Mouse (Mus musculus) lung, embryonic 16.5 days (tissue): ENCODE results near the gene Bsg. TPM values are rescaled to one million over a fixed set of nuclear protein-coding genes. Genes with fewer than 3 reads are reported as not detected.
"Not testable (repeated sequence)": the region's sequence is repeated elsewhere in the genome, so short reads cannot be mapped to it uniquely, and the experiment has no call there.

Experiments used
- ATAC-seq: fragments of 200-750 bp; cut with Nextera tagmentation; 2 replicates; pipeline ENCODE4 v1.8.0; 2017; ENCODE audit warnings: low read depth, mild to moderate bottlenecking, moderate library complexity
- H3K27ac ChIP-seq: fragments of 300-500 bp; sonication (generic); 2 replicates; pipeline ENCODE4 v1.5.1; 2014; ENCODE audit warnings: mild to moderate bottlenecking, control low read depth, low read length
- H3K27me3 ChIP-seq: fragments of 300-500 bp; sonication (generic); 2 replicates; pipeline ENCODE4 v1.6.1; 2014; ENCODE audit warnings: low read depth, low read length, mixed read lengths; ENCODE audit not compliant: control insufficient read depth, insufficient read depth
- H3K36me3 ChIP-seq: fragments of 300-500 bp; sonication (generic); 2 replicates; pipeline ENCODE4 v1.6.1; 2014; ENCODE audit warnings: low read length; ENCODE audit not compliant: control insufficient read depth, insufficient read depth
- H3K4me1 ChIP-seq: fragments of 300-500 bp; sonication (generic); replicated peaks from 2 replicates; pipeline ENCODE4 v1.6.1; 2014; ENCODE audit warnings: low read length, mixed read lengths; ENCODE audit not compliant: control insufficient read depth, insufficient read depth
- H3K4me2 ChIP-seq: fragments of 300-500 bp; sonication (generic); 2 replicates; pipeline ENCODE4 v1.6.1; 2014; ENCODE audit warnings: low read depth, low read length, control low read depth
- H3K4me3 ChIP-seq: fragments of 300-500 bp; sonication (generic); 2 replicates; pipeline ENCODE4 v1.5.1; 2014; ENCODE audit warnings: mild to moderate bottlenecking, low read length, control low read depth
- H3K9ac ChIP-seq: fragments of 300-500 bp; sonication (generic); 2 replicates; pipeline ENCODE4 v1.6.1; 2014; ENCODE audit warnings: low read length, control low read depth
- H3K9me3 ChIP-seq: fragments of 300-500 bp; sonication (generic); 2 replicates; pipeline ENCODE4 v1.6.1; 2016; ENCODE audit warnings: low read length; ENCODE audit not compliant: control insufficient read depth
- WGBS: fragments of 180-500 bp; shearing (Covaris S2); extraction: QIAGEN DNeasy Blood & Tissue Kit; methylation state at CpG from one replicate; pipeline ENCODE4 v1.1.7; 2014; 5-methylcytosine and 5-hydroxymethylcytosine counted together
- polyA plus RNA-seq: library from polyadenylated mRNA; unstranded; fragments of >200 nt; fragmentation: Nextera tagmentation; extraction: Ambion mirVana; gene quantifications from 2 replicates; pipeline ENCODE4 v1.2.1, GENCODE M21; 2015

Bsg gene
- polyA plus RNA-seq, 1 experiment from 2014 or later: 1,174 TPM

- Histone ChIP-seq H3K4me1 (peaks cover 6% of the 10 kb centered on the region), H3K4me3 (peak overlapping the region; percentile 28), H3K27me3 (no peaks in the 10 kb centered on the region), H3K9me3 (no peaks in the 10 kb centered on the region), H3K27ac (no peak overlapping the region), H3K4me2 (peak overlapping the region; percentile 52), H3K36me3 (peaks cover 13% of the 10 kb centered on the region), H3K9ac (peak overlapping the region; percentile 50)
- 21% methylated on average over 6 of the region's 6 CpGs for WGBS
- ATAC-seq: peak; percentile 67
Measured at GRCm38 (mm10) chr10:79746774-79747151, 42.5 kb downstream of the Bsg start.

- Histone ChIP-seq H3K4me3 (no peak overlapping the region), H3K27me3 (no peaks in the 10 kb centered on the region), H3K4me1 (peaks cover 6% of the 10 kb centered on the region), H3K4me2 (no peak overlapping the region), H3K9me3 (no peaks in the 10 kb centered on the region), H3K27ac (no peak overlapping the region), H3K9ac (no peak overlapping the region), H3K36me3 (0 out of 2 replicates have a peak, but pooled peaks cover 2% of the 10 kb centered on the region)
- no peak for ATAC-seq
- WGBS: 70% methylated on average over 6 of the region's 6 CpGs
Measured at GRCm38 (mm10) chr10:79748496-79748895, 44.2 kb downstream of the Bsg start.

- Histone ChIP-seq H3K9me3 (no peaks in the 10 kb centered on the region), H3K4me3 (peak within 1 kb of the TSS; percentile 35; the same call in 1 of the 2 replicates), H3K4me1 (peaks cover 4% of the 10 kb centered on the region; the same call in 1 of the 2 replicates), H3K36me3 (peaks cover 22% of the 10 kb centered on the region), H3K27me3 (no peaks in the 10 kb centered on the region), H3K4me2 (peak within 1 kb of the TSS; percentile 65), H3K27ac (no peak within 1 kb of the TSS), H3K9ac (peak within 1 kb of the TSS; percentile 50; the same call in 1 of the 2 replicates)
- WGBS: 2% methylated on average over 36 of the region's 36 CpGs
- peak; percentile 87 for ATAC-seq
Measured at GRCm38 (mm10) chr10:79754856-79755516, 50.7 kb downstream of the Bsg start, which contains the start of gene Fgf22. TSS of gene Fgf22 (plus strand) at chr10:79755076.

GRCm38 (mm10) chr10:79755854-79756253 is 51.6 kb downstream of the Bsg start:
- WGBS: 80% methylated on average over 3 of the region's 3 CpGs

GRCm38 (mm10) chr10:79756660-79757059 is 52.4 kb downstream of the Bsg start:
- Histone ChIP-seq H3K36me3 (peaks cover 34% of the 10 kb centered on the region), H3K4me1 (peaks cover 4% of the 10 kb centered on the region; the same call in 1 of the 2 replicates), H3K27me3 (no peaks in the 10 kb centered on the region), H3K9ac (no peak overlapping the region), H3K4me3 (no peak overlapping the region), H3K27ac (no peak overlapping the region), H3K4me2 (no peak overlapping the region), H3K9me3 (no peaks in the 10 kb centered on the region)
- WGBS: 84% methylated on average over 24 of the region's 24 CpGs
- ATAC-seq: no peak

More at GRCm38 (mm10) chr10:79755854-79756253, 51.6 kb downstream of the Bsg start:
- no peak for ATAC-seq
- H3K9ac ChIP-seq: no peak overlapping the region
- H3K4me1 ChIP-seq: peaks cover 4% of the 10 kb centered on the region; the same call in 1 of the 2 replicates
- no peak overlapping the region for H3K4me2 ChIP-seq
- no peaks in the 10 kb centered on the region for H3K27me3 ChIP-seq
- peaks cover 26% of the 10 kb centered on the region for H3K36me3 ChIP-seq
- H3K27ac ChIP-seq: no peak overlapping the region
- no peaks in the 10 kb centered on the region for H3K9me3 ChIP-seq
- H3K4me3 ChIP-seq: no peak overlapping the region

GRCm38 (mm10) chr10:79759675-79760074 is 55.4 kb downstream of the Bsg start:
- not testable (repeated sequence) for H3K4me3 ChIP-seq, H3K27ac ChIP-seq, H3K4me2 ChIP-seq, H3K9ac ChIP-seq, ATAC-seq, H3K9me3 ChIP-seq, H3K4me1 ChIP-seq, H3K27me3 ChIP-seq
- WGBS: 88% methylated on average over 1 of the region's 1 CpGs
- peaks cover 40% of the 10 kb centered on the region for H3K36me3 ChIP-seq

- peaks cover 6% of the 10 kb centered on the region for H3K4me1 ChIP-seq
- ATAC-seq: no peak
- H3K9me3 ChIP-seq: no peaks in the 10 kb centered on the region
- no peaks in the 10 kb centered on the region for H3K27me3 ChIP-seq
- H3K4me3 ChIP-seq: no peak overlapping the region
- no peak overlapping the region for H3K9ac ChIP-seq
- no peak overlapping the region for H3K4me2 ChIP-seq
- H3K27ac ChIP-seq: no peak overlapping the region
- WGBS: 86% methylated on average over 11 of the region's 11 CpGs
- H3K36me3 ChIP-seq: peaks cover 40% of the 10 kb centered on the region
Measured at GRCm38 (mm10) chr10:79760603-79761143, 56.4 kb downstream of the Bsg start.

Other genes with a start within 250 kb of the Bsg start
- gene Vmn2r83, start 235.8 kb upstream of the Bsg start, polyA plus RNA-seq: not detected in 2 replicates
- 32.9 and 34.4 TPM in 2 replicates for gene Plpp2, start 170.7 kb upstream of the Bsg start, polyA plus RNA-seq
- gene Mier2, start 149.3 kb upstream of the Bsg start, polyA plus RNA-seq: 43.7 and 44.9 TPM in 2 replicates
- not detected in 2 replicates for gene Theg, start 117.2 kb upstream of the Bsg start, polyA plus RNA-seq
- not detected in 2 replicates for gene C2cd4c, start 90.5 kb upstream of the Bsg start, polyA plus RNA-seq
- gene Shc2, start 66.6 kb upstream of the Bsg start, polyA plus RNA-seq: 2.0 and 4.2 TPM in 2 replicates
- not detected in 2 replicates for gene Odf3l2, start 58.8 kb upstream of the Bsg start, polyA plus RNA-seq
- gene Madcam1, start 39.9 kb upstream of the Bsg start, polyA plus RNA-seq: 0.53 and 0.69 TPM in 2 replicates
- 57.5 and 58.3 TPM in 2 replicates for gene Tpgs1, start 35.1 kb upstream of the Bsg start, polyA plus RNA-seq
- gene Cdc34, start 22.3 kb upstream of the Bsg start, polyA plus RNA-seq: 64.0 and 68.9 TPM in 2 replicates
- 0.62 and 0.98 TPM in 2 replicates for gene Gzmm, start 15.5 kb upstream of the Bsg start, polyA plus RNA-seq
- not detected in 2 replicates for gene Hcn2, start 12.1 kb downstream of the Bsg start, polyA plus RNA-seq
- 46.2 and 47.8 TPM in 2 replicates for gene Polrmt, start 42.1 kb downstream of the Bsg start, polyA plus RNA-seq
- 0.11 and 0.29 TPM in 2 replicates for gene Fgf22, start 50.6 kb downstream of the Bsg start, polyA plus RNA-seq
- 47.9 and 61.4 TPM in 2 replicates for gene Rnf126, start 62.5 kb downstream of the Bsg start, polyA plus RNA-seq
- 21.7 and 22.7 TPM in 2 replicates for gene Fstl3, start 72.8 kb downstream of the Bsg start, polyA plus RNA-seq
- gene Prss57, start 86.5 kb downstream of the Bsg start, polyA plus RNA-seq: 0.57 and 2.1 TPM in 2 replicates
- gene Palm, start 89.1 kb downstream of the Bsg start, polyA plus RNA-seq: 52.7 and 54.1 TPM in 2 replicates
- 10.6 and 13.5 TPM in 2 replicates for gene Misp, start 116.5 kb downstream of the Bsg start, polyA plus RNA-seq
- 344 and 371 TPM in 2 replicates for gene Ptbp1, start 149.9 kb downstream of the Bsg start, polyA plus RNA-seq
- 3.0 and 4.0 TPM in 2 replicates for gene Prtn3, start 170.0 kb downstream of the Bsg start, polyA plus RNA-seq
- 22.6 and 26.4 TPM in 2 replicates for gene Plppr3, start 170.1 kb downstream of the Bsg start, polyA plus RNA-seq
- gene Elane, start 181.8 kb downstream of the Bsg start, polyA plus RNA-seq: 0.26 and 1.2 TPM in 2 replicates
- not detected in 2 replicates for gene Cfd, start 186.4 kb downstream of the Bsg start, polyA plus RNA-seq
- gene Med16, start 204.4 kb downstream of the Bsg start, polyA plus RNA-seq: 48.3 and 51.2 TPM in 2 replicates
- gene Gm26602, start 206.4 kb downstream of the Bsg start, polyA plus RNA-seq: 12.8 TPM in 1 of 2 replicates, not detected in the other
- 1.0 and 1.1 TPM in 2 replicates for gene Kiss1r, start 212.5 kb downstream of the Bsg start, polyA plus RNA-seq
- 151 and 155 TPM in 2 replicates for gene R3hdm4, start 216.7 kb downstream of the Bsg start, polyA plus RNA-seq
- gene Arid3a, start 222.6 kb downstream of the Bsg start, polyA plus RNA-seq: 4.1 and 4.8 TPM in 2 replicates